Mouse (Mus musculus) cerebellum, adult 8-10 months (tissue): ENCODE data around the gene Kcnip2.

Experiments used
- DNase-seq: peaks from one replicate; pipeline ENCODE4 v3.0.0; 2022

Kcnip2 gene

DNA sequence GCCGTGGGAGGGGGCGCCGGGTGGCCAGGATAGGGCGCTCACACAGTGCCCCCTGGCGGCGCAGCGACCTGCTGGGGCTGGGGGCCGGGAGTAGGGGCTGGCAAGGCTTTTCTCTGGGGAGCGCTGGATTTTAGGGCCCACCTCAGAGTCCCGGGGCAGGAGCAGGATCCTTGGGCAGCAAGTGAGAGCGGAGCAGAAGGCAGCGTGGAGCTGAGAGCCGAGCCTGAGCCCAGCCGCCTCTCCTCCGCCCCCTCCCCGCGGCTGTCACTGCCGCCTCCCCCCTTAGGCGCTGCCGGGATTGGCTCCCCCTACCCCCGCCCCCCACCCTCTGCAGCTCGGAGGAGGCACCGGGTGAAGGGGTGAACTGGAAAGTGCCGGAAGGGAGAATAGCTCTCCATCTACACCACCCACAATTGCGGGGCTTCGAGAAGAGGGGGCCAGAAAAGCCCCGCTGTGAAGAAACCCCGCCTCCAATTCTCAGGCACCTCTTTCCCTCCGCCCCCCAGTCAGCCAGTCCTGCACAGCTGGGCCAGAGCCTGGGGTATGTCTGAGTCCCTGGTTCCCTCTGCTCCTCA, at the start of gene Kcnip2:
TSS of gene Kcnip2 (minus strand) at position 231 of the 575 bp plus-strand sequence.
- no peak for DNase-seq

DNA sequence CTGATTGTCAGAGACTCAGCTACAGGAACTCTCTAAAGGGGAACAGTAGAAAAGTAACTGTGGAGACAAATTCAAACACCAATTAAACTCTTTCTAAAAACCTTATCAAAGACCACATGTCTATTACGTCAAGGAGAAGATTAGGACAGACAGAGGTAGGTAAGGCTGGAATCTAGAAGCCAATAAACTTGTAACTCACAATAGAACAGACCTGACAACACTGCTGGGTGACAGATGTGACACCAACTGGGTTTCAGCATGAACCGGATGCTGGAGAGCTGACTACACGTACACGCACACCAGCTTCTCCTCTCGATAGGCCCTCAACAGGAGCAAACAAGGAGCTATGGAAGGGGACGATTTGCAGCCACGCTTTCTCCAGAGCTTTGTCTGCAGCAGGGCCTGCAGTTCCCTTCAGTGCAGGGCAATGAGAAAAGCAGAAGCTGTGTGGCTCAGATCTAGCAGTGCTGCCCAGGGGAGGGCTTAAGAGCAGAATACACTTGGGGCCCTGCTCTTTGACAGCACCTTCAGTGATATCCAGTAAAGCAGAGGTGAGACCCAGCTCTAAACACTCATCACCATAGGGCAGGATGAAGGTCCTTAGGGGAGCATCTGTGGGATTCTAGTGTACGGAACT, 39.5 kb upstream of the Kcnip2 start:
- DNase-seq: no peak

DNA sequence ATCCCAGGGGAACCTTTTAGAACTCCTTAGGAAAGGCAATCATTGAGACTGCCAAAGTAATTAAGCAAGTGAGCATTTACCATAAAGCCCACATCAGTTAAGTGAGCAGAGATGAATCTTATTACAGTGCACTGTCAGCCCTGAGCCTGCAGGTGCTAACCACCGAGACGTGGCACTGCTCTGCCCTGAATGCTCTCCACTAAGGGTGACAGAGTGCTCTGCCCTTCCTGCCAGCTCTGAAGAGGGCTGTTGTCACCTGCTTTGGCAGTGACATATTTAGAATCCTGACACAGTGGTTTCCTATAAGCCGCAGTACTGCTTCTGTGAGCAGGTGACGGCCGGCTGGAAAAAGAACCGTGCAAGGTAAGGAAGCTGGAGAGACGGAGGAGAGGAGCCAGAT, 38.7 kb upstream of the Kcnip2 start:
- no peak for DNase-seq

DNA sequence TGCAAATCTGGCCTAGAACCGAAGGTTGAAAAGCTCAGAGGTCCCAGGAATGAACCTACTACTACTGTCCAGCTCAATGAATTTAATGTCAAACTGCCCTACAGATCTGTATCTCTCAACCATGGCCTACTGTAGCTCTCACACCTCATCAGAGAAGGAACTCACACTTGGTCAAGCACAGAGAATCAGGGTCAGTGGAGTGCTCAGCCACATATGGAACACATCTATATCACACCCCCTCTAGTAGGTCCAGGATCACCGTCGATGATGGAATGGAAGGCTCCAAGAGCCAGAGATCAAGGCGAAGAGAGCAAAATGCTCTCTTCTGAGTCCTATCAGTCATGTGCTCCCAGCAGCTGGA, 31.9 kb upstream of the Kcnip2 start:
- no peak for DNase-seq

DNA sequence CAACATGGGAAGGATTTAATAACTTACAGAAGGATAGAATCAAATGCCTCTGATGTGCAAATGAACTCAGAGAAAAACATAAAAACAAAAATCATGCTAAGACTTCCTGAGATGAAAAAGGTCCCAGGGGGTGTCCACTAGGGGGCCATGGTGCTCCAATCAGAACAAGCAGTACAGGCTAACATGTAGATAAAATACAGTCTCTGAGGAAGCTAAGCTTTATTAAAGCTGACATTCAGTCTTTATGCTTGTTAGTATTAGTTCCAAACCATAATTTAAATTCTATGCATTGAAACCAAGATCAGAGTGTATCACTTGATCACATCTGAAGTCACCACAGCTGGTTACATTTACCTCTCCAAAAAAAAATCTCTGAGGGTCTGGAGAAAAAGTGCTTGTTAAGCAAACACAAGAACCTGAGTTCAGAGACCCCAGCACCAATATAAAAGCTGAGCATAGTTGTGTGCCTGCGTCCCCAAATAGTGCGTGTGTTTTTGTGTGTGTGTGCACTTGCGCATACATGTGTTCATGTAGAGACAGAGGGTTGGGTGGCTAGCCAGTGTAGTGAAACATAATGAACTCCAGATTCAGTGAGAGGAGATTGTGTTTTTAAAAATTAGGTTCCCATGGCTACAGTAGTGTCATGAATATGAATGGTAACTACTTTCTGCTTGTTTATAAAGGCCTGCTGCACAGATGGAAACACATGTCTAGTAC, 31.3 kb upstream of the Kcnip2 start:
- no peak for DNase-seq

DNA sequence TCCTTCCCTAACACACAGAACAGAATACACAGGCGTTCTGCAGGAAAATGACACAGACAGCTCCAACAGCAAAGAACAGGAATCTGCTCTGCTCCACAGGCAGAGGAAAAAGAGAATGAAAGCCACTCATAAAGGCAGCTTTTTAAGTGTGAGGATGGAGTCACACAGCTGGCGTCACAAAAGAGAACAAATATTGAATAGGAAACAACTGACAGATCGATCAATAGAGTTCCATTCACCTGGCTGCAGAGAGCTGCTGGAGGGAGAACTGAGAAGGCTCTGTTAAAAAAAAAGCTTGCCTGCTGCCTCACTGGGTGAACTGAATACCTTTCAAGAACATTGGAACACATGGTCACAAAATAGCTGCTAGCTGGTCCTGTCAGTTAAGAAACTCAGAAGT, 28.3 kb upstream of the Kcnip2 start:
- no peak for DNase-seq

DNA sequence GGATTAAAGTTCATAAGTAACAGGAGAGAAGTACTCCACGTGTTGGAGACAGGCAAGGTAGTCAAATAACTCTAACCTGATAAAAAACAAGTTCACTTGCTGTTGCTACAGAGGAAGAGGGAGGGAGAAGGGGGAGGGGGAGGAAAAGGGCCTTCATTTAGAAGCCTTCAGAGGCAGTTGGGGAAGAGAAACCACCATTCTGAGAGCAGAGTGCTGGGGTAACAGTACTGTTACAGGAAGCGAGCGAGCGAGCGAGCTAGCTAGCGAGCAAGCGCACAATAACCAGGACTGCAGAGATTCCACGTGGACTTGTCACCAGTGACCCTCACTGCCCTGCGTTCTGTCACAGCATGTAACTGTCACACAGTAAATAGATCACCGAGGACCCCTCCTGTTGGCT, 27.6 kb upstream of the Kcnip2 start:
- DNase-seq: no peak

DNA sequence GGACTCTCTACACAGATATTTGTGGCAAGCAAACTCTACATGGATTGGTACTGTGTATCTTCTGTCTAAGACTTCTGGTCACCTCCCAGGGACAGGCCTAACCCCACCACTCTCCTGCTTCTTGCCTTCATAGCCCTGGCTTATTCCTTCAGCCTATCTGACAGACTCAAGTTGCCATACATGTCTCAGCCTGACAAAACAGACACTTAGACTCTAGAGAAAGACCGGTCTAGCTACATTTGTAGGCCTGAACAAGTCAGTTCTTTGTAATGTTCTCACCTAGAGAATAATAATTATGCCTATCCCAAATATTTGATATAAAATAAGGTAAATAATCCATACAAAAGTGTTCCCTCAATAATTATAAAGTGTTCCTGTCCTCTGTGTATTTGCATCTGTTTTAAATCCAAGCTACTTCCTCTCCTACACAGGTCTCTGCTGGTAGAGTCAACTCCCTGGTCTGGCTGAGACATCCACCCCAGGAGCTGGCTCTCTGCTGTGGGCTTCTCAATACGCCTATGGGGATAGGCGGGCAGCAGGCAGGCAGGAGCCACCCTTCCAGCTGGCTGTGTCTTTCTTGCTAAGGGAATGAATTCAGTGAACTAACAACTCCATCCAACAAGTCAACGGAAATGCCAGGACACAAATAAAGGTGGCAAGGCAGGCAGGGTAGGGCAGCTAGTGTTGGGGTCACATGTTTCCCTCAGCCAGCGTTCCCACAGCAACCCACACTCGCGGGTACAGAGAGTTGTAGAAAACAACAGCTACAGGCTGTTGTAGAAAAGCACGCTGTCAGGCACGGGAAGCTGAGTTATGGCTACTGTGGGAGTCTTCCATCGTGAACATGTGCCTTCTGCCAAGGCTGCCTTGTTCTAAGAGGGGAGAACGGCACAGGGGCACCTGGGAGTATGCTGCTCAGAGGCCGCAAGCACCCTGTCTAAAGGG, 21.5 kb upstream of the Kcnip2 start:
- DNase-seq: no peak

DNA sequence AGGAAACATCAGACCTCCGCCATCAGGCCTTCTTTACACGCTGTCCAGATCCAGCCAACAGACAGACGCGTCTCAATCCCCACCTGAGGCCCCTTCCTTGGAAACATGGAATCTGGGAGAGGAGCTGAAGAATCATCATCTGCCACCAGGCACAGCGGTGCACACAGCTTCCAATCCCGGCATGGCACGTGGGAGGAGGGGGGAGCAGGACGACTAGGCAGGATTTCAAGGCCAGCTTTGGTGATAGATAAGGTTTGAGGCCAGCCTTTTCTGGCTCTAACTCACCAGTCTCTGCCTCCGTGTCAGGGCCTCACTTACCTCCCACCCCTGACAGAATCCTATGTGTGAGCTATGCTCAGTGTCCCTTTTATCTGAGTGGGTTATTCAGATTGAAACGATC, 19.6 kb upstream of the Kcnip2 start:
- DNase-seq: no peak

DNA sequence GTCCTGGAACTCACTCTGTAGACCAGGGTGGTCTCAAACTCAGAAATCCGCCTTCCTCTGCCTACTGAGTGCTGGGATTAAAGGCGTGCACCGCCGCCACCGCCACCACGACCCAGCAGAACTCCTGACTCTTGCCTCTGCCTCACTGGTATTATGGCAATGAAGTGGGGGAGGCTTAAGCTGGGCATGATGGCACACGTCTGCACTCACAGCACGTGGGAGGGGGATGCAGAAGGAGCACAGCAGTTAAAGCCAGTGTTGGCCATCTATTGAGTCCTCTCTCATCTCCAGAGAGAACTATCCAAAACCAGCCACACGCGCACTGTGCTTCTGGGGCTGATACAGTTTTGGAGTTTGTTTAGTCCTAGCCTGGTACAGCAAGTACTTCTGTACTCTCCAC, 17.8 kb upstream of the Kcnip2 start:
- no peak for DNase-seq

DNA sequence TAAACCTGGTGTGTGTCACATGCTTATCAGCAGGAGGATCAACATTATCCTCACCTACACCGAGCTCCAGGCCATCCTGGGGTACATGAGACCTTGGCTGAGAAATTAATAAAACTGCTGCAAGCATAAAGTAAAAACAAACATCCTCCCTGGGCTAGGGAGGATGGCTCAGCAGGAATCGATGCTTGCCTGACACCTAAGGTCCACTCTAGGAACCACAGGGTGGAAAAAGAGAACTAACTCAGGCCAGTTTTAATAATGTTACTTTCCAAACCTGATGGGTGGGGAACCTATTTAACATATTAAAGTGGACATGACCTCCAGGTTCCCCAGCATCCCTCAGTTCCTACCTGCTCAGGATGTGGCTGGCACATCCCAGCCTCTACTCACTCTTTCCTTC, 14.8 kb upstream of the Kcnip2 start:
- DNase-seq: no peak

DNA sequence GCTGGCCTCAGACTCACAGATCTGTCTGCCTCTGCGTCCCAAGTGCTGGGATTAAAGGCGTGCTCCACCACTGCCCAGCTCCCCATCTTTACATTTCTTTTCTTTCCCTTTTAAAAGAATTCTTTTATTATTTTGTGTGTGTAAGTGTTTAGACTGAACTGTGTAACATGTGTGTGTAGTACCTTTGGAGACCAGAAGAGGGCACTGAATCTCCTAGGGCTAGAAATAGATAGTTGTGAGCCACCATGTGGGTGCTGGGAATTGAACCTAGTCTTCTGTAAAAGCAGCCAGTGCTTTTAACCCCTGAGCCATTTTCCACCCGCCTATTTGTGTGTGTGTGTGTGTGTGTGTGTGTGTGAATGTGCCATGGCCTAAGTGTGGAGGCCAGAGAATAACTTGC, 11.9 kb upstream of the Kcnip2 start:
- DNase-seq: no peak

DNA sequence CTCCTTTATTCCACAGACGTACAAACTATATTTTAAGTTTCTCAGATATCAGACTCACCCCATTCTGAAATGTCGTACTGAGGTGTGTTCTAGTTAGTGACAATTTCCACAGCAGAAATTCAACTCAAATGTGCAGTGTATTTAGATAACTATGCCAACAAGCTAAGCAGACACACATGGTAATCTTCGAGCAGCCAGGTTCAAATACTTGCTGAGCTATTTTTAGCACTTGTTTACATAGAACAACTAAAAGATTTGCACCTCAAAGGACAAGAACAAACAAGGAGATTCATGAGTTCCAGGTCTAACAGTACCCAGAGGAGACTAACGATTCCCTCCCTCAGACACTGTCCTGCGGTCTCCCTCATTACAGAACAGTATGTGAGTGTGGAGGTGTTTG, 11.3 kb upstream of the Kcnip2 start:
- no peak for DNase-seq

DNA sequence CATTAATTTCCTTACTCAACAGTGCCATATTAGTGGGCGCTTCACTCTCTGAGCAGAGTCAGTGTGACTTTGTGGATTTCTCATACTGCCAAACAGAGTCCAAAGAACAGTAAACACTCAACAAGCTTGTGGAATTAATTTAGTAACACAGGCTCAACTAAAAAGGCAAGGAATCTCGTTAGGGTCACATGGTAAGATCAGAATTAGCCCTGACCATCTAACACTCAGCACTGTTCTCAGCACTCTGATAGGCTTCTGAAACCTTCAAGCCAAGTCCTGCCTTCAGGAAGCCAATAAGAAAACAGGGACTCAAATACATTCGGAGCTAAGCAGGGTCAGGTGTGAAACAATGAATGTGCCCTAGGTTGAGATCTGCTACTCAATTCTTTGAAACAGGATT, 10.3 kb upstream of the Kcnip2 start:
- DNase-seq: no peak

DNA sequence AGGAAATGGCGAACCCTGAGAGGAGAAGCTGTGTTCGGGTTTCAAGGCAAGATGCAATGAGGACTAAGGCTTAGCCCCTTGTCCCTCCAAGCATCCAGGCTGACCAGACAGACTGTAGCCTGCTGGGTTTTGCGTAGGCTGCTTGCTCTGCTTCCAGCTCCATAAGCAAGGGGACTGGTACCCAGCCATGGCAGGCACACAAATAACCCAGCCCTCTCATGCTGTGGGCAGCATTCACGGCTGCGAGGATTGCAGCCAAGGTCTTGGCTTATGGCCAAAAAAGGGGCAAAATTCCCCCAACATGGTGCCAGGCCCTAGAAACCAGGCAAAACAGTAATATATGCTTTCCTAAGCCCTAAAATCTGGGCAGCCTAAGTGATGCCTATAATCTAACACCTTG, 6.0 kb upstream of the Kcnip2 start:
- DNase-seq: peak; percentile 23

DNA sequence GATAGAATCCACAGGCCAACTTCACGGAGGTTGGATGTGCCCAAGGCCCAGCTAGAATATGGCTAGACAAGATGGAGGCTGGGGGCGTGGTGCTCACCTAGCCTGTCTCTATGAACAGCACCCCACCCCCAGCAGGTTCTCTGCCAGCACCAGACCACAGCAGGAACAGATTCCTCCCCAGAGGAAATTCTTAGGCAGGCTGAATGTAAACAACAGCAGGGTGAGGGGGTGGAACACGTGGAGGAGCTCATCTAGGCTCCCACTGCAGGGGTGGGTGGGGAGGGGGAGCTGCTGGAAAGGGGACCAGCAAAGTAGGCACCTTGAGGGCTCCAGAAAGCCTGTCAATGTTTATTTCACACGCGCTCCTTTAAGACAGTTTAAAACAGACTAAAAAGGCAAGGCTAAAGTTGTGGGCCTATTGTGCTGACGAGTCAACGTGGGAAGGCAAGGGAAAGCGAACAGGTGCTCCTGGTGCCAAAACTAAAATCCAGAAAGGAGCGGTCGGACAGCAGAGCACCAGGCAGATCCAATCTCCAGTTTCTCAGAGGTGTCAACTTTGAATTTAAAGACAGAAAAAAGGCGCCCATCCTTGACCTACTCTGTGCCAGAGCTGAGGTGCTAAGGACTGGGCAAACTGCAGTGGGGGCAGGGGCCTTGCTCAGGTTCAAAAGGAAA, 2.1 kb upstream of the Kcnip2 start:
- DNase-seq: no peak

DNA sequence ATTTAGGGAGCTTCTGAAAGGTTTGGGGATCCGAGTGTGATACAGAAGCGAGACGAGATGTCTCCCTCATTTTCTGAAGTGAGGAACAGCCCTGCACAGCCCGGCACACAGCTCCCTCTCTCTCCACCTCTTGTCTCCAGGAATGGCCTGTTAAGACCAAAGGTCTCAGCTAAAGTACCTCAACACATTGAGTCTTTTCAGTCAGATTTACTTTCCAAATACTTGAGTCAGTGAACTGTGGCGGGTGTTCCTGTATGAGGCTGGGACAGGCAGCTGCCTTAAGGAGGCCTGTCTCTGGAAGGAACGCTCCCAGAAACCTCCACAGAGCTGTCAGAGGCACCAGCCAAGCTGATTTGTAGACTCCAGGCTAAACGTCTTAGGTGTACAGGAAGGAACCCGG, 866 bp upstream of the Kcnip2 start:
- no peak for DNase-seq

DNA sequence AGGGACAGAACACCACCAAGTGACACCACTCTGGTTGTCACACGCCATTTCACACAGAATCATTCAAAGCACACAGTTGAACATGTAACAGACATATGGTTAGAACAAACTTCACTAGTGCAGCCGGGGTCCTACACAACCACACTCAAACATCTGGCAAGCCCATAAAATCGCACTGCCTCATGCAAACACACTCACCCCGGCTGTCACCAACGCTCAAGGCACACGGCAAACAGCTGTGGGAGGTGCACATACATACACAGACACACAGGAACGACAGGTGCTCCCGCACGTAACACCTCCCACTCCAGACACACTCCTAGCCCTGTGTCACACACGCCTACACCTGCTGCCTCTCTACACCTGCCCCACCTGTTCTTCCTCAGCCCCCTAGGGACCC, 691 bp downstream of the Kcnip2 start:
- no peak for DNase-seq

DNA sequence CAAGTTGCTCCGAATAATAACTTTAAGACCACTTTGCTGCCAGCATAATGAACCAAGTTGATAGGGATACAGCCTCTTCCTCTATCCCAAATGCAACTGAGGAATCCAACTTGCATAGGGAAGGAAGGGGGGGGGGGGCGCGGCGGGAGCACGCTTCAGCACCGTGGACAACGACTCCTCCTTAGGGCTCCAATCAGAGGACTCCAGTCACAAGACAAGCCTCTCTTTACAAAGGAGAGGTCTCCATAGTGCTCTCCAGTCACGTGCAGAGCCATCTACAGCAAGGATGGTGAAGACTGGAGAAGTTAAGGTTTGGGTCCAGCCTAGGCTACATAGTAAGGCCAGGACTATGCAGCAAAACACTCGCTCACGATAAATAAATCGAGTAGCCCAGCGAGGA, 2.1 kb downstream of the Kcnip2 start:
- DNase-seq: no peak

DNA sequence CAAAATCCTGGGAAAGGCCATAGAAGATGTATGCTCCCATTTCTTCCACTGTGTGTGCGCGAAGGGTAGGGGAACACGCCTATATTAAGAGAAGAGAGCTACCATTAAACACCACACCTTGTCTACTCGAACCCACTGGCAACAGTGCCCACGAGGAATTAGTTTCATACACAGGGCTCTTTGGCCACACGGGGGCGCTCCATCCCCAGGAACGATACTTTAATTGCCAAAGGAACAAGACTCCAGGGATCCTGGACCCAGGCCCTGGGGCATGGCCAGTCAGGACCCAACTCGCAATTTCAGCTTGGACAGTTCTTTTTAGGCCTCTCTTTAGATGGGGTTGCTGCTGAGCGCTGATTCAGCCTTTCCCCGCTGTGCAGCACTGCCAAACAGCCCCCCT, 2.6 kb downstream of the Kcnip2 start:
- peak; percentile 85 for DNase-seq

DNA sequence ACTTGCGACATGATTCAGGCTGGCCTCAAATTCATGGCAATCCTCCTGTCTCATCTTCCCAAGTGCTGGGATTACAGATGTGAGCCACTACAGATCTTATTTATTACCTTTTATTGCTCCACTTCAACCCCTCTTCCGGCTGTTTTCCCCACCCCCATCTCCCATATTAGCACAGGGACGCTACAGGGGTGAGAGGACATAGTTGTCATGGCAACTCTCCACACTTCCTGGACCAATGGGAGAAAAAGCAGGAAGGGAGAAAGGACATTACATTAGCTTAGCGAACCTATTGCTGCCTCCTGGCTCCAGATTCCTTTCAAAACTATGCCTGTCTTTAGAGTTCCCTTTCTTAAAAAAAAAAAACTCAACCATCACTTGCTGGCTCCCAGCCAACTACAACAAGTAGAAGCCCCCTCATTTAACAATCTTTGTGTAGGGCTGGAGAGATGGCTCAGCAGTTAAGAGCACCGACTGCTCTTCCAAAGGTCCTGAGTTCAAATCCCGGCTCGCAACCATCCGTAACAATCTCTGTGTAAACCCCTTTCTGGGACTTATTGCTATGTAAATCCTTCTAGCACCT, 3.1 kb downstream of the Kcnip2 start:
- DNase-seq: no peak

DNA sequence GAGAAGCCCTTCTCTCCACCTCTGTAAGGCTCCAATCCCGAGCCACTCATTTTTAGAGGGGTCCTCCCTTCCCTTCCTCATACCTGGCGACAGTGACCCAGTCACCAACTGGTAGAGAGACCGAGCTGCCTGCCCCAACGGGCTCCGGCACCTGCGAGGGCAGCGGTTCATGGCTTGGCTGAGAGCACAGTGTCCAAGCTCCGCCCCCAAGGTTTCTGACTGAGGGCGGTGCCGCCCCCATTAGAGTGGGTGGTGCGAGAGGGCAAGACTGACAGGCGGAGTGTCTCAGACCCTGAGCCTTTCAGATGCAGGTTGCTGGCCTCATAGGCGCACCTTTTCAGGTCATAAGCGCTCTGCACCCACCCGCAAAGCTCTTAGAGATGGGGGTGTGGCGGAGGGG, 3.7 kb downstream of the Kcnip2 start:
- peak; percentile 21 for DNase-seq
